Mouse (Mus musculus): ENCODE measurements at regions not wholly inside any gene's neighbourhood (a gene's known extent, or its start where the extent isn't known, plus 50 kb on each side); places are given as distances from the start of the nearest gene placed in this dataset.

DNA sequence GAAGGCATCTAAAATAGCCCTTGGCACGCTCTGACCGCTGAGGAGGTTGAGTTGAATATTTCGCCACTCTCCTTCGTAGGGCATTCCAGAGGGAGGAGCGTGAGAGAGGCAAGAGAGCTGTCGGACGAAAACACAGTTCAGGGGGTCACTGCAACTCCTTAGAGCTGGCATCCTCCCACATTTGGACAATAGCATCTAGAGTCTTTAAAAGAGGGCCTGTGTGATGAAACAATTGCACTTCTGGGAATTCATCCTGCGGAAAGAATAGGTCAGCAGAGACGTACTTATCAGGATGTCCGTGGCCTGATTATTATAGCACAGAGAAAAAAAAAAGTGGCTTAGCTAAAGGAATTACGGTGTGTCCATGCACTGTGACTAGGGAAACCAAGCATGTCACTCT lies 156.8 kb downstream of the Efnb1 start:
- no peak for DNase-seq (ENCODE audit: extremely low spot score, low spot score)

DNA sequence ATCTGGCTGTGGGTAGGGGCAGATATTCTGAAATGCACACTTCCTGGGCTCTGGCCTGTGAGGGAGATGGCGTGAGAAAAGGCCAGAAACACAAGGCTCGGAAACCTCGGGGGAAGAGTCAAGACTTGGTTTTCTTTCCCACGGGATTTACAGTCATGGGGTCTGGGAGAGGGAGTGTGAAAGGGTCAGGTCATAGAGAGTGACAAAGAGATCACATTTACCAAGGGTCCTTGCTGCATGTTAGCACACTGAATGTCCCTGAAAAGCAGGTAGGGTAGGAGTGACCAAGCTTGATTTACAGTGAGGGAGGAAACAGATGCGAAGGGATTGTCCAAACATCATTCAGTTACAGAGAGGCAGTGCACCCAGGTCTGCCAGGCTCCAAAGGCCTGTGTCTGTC lies 156.0 kb downstream of the Efnb1 start:
- DNase-seq (ENCODE audit: extremely low spot score, low spot score) = no peak

DNA sequence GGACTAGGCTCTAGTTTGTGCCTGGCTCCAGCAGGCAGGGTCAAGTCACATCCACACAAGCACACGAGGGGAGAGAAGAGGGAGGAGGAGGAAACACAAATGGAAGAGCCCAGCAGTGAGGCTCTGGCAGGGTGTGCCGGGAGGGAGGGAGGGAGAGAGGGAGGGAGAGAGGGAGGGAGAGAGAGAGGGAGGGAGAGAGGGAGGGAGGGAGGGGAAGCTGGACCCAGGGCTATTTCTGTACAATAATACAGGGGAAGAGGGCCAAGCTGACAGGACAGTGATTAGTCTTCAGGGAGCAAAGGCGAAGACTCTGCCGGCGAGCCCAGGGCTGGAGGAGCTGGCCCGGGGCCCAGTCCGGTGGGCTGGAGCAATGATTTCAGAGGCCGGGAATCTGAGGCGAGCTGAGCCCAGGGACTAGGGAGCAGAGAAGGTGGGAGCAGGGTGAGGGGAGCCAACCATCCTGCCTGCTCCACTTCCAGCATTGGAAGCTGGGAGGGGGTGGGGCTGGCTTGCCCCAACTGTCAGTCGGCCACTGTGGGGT lies 155.6 kb downstream of the Efnb1 start:
- DNase-seq (ENCODE audit: extremely low spot score, low spot score) = no peak

DNA sequence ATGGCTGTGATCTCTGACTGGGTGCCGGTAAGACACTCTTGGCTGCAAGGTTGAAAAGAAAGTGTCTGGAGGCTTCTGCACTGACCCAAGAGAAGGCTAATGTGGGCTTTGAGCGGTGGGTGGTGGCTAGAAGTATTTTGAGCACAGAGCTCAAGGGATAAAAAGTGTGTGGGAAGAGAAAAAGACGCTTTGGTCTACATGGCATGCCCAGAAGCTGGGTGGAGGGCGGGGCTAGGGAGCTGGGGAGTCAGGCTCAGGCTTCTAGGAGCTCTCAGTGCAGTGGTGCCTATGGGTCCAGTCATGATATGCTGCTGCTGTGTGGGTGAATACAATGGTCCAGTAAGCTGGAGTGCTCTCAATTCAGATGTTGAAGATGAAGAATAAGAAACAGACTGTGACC lies 152.1 kb downstream of the Efnb1 start:
- DNase-seq (ENCODE audit: extremely low spot score, low spot score) = no peak

DNA sequence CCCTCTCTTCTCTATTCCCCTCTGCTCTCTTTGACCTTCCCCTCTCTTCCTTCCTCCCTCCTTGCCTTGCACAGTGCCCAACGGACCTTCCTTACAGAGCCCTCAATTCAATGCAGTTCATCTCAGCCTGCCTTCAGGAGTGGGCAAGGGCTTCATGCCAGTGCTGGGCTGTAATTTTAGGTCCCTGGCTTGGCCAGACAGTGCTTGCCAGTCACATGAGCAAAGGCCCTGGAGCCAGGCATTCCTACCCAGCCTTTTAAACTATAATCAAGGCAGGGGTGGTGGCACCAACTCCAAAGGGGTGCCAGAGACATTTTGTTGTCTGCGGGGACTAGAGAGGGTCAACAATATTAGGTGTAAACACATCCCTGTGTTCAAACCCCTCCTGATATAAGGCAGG lies 150.9 kb downstream of the Efnb1 start:
- no peak for DNase-seq (ENCODE audit: extremely low spot score, low spot score)

DNA sequence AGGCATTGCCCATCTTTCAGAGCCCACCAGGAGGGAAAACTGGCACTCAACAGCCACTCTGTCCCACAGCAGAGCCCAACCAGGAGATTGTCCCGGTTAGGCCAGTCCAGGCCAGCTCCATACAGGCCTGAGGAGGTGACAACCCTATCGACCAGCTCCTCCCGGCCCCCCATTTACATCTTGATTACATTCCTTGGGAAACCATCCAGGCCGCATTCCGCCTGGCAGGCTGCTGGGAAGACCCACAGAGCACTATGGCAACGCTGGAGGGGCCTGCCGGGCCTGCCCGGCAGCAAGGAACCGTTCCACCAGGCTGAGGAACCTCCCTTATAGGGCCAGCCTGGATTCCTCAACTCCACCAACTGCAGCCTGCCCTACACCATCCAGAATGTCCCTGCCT lies 149.7 kb downstream of the Efnb1 start:
- DNase-seq (ENCODE audit: extremely low spot score, low spot score) = peak; percentile 36

DNA sequence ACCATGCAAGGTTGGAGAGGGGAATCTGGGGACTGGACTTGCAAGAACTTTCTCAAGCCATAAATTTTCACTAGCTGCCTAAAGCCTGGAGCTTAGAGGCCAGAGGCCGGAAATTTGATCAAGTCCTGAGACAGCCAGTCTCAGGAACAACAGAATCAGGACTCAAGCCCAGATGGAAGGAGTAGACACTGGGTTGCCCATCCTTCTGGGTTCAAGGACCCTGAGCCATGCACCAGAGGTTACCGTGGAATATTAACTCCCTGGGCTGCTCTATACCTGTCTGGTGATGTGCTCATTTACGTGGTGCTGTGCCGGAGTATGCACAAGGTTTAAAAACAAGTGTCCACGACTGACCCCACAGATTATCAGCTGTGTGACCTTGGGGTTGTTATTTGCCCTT lies 145.1 kb downstream of the Efnb1 start:
- DNase-seq (ENCODE audit: extremely low spot score, low spot score) = no peak

DNA sequence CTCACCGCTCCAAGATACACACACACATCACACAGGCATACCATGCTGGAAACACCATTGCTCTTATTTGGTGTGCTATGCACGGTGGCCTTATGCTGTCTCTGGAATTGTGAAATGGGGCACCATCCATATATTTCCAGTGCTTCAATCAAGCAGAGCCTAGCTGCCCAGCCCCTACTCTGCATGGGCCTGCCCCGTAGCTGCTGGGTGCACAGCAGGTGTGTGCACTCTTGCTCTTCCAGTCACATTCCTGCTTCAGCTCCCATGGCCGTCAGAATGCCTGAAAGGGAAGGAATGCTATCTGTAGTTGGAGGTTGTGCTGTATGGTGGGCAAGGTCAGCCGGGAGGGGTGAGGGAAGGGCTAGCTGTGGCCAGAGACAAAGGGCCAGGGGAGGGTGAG lies 144.6 kb downstream of the Efnb1 start:
- DNase-seq (ENCODE audit: extremely low spot score, low spot score) = peak; percentile 30

DNA sequence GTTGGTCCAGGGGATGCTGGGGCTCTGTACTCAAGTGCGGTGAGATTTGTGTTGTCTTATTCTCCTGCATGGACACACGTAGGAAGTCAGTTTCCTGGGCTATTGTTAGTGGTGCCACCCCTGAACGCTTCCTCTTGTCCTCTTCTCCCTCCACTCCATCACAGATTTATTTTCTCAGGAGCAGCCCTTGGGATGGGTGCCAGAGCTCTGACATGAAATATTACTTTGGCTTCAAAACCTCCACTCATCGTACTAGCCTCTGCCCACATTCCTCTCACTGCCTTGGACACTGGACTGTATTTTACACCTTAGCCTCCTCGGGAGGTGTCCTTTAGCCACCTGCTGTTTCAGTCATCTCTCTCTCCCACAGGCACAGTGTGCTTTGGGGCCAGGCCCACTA lies 139.6 kb downstream of the Efnb1 start:
- no peak for DNase-seq (ENCODE audit: extremely low spot score, low spot score)

DNA sequence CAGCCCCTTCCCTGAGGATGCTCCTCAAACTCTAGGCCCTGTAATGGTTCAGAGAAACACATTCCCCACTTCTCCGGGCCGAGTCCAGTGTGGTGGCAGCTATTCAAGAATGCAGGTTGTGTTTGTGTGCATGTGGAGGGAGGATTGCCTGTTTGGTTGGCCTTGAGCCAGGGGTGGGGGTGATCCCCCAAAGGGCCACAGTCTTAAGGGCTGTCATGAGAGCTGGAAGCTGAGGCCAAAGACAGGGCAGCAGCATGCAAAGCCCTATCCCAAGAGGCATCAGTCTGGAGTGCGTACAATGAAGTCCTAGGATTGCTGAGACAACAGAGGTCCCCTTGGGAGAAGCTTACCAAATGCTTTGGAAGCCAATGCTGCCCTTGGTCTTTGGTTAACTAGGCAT lies 136.0 kb downstream of the Efnb1 start:
- DNase-seq (ENCODE audit: extremely low spot score, low spot score) = no peak

DNA sequence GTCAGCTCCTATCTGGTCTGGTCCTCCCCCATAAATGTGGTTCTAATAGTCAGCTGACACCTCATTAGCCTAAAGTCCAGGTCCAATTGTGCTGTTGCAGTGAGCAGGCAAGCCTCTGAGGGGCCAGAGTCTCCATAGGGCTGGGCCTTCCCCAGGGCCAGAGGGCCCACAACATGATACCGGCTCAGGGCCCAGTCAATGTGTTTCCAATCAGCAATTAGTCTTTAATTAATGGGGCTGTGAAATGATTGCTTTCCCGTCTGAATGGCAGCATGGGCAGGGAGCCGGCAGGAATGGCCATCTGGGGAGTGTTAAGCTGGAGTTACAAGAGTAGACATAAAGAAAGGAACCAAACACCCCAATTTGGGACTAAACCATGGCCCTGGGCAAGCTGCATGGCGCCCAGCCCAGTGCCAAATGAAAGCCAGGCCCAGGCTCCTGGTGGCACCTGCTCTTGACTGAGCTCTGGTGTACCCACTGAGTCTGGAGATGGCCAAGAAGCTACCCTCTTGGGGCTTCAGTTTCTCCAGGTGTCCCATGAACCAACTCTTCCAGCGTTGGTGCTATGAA lies 113.2 kb downstream of the Efnb1 start:
- no peak for DNase-seq (ENCODE audit: extremely low spot score, low spot score)

DNA sequence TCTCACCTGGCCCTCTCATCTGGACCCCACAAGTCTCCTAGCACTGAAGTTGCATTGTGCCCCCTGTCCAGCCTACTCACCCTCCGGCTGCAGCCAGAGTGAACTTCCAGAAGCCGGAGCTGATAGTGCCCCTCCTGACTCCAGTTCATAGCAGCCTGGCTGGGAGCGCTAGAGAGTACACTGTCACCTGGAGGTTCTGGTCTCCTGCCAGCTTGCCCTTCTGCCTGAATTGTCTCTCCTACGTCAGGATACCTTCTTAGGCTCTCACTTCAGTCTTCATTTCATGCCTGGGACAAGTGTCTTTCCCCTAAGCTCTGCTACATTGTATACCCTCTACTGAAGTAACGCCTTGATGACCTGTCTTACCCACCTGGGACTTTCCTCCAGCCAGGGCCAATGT lies 112.3 kb downstream of the Efnb1 start:
- no peak for DNase-seq (ENCODE audit: extremely low spot score, low spot score)

DNA sequence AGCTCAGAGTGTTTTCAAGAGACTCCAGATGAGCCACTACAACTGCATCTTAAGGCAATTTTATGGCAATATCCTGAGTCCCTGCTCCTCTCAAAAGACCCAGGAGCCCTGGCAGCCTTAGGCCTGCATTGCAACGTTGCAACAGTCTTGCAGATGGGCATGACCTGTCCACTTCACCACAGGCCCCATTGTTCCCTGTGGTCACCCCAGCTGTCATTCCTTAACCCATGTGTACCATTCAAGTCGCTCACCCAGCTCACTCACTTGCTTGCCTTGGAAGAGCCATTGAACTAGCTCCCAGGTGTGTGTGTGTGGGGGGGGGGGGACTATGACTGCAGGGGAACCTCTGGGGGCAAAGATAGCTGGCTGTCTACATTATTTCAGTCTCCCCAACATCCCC lies 110.8 kb downstream of the Efnb1 start:
- DNase-seq (ENCODE audit: extremely low spot score, low spot score) = no peak

DNA sequence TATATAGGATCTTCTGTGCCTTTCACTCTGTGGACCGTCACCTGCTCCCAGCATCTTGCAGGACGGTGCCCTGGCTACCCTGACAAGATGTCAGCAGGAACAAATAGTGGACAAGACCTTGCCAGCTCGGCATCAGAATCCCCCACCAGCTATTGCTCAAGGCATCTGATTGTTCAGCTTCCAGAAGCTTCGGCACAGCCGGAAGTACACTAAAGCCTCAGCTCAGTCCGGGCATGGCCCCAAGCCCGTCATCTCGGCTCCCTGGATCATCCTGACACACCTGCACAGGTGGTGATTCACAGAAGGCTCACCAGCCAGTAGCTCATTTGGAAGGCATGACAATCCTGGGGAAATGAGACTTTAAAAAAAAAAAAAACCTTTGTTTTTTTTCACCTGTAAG lies 110.1 kb downstream of the Efnb1 start:
- DNase-seq (ENCODE audit: extremely low spot score, low spot score) = no peak

DNA sequence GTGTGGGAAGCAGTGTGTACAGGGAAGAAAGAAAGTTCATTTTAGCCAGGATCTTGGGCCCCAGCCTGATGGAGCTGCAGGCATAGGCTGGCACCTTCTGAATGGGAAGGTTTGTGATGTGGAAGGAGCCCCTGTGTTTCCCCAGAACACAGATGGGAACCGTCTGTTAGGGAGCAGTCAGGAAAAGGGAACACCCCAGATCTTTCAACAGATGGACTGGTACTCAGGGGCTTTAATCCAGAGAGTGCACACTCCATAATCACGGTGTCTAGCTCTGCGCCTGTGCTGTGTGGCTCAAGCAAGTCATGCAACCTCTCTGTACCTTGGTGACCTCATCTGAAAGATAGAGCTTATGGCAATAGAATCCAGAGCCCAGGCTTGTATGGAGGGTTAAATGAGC lies 109.6 kb downstream of the Efnb1 start:
- no peak for DNase-seq (ENCODE audit: extremely low spot score, low spot score)

DNA sequence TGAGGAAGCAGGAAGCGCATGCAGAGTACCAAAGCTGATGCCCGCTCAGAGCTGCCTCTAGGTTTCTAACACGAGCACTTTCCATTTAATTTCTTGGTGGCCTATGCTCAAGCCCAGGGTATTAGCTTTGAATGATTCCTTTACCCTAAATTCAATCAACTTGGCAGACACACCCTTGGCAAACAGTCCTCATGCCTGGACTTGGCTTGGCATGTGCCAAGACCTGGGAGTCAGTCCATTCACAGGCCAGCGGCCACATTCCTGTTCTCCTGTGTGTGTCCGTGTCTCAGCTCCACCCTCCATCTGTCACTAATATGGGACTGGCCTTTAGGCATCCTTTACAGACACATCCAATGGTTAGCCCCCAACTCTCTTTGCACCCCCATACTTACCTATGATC lies 107.3 kb downstream of the Efnb1 start:
- DNase-seq (ENCODE audit: extremely low spot score, low spot score) = no peak

DNA sequence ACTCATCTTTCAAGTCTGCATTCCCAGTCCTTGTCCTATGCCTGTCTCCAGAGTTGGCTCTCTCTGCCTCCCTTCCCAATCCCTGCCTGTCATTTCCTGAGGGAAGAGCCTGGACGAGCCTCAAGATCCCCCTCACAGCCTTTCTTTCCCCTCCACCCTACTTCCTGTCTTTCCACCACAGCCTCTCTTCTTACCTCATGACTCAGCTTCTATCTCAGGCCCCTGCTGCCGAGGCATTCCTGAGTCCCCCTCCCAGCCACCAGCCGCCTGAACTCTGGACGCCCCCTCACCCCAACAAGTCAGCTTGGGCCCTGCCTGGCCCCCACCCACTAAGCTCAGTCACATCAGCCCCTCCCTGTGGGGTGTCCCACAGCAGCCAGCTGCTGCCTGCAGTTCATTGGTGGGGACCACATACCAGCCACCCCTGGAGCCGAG lies 105.8 kb downstream of the Efnb1 start:
- DNase-seq (ENCODE audit: extremely low spot score, low spot score) = no peak

DNA sequence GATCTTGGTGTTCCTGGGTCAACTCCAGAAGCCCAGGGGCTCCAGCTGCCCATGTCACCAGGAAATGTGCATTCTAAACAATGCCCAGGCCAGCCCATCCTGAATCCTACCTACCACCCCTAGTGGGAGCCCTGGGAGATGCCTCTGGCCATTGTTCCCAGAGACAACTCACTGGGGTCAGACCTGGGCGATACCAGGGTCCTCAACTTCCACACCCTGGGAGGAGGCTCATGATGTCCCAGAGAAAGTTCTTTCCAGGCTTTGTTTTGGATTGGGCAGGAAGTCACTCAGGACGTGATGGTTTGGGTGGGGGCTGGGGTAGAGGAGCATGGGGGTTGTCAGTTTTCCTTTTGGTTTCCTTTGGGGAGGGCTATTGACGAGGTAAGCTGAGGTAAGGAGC lies 97.1 kb downstream of the Efnb1 start:
- DNase-seq (ENCODE audit: extremely low spot score, low spot score) = no peak

DNA sequence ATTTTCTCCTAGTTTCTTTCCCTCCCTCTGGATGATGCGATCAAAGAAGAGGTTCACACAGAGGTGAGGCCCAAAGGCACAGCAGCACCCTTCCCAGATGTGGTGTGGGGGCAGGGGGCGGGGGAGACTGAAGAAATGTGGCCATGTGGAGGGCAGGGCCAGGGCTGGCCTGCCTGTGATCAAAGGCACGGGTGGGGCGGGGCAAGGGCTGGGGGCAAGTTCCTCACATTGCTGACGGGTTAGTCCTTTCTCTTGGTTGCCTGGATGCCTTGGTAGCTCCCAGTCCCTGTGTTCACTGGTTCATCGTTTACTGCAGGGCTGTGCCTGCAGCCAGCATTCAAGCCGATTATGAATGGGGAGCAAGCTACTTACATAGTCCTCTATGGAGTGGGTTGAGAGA lies 96.4 kb downstream of the Efnb1 start:
- no peak for DNase-seq (ENCODE audit: extremely low spot score, low spot score)

DNA sequence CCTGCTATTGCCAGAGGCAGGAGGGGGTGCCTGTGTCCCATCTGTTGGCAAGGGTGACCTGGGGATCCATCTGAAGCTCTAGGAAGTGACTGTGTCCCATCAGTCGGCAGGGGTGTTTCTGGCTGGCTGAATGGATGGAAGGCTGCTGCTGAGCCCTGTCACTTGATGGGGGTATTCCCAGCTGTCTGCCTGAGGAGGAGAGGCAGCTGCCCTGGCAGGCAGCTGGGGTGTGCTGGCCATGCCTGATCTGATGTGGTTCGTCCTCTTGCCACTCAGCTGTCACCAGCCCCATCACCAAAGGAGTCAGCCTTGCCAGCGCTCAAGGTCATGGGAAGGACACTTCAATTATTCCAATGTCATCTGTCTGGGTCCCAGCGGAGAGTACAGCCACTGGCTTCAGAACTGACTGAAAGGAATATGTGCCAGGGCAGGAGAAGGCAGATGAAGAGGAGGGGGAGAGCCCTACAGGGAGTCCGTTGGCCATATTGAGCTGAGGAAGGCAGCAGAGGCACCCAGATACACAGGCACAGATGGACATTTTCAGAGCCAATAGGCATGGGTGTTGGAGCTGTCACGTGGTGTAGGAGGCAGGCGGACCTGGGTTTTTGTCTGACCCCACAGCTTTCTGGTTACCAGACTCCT lies 89.3 kb downstream of the Efnb1 start:
- DNase-seq (ENCODE audit: extremely low spot score, low spot score) = no peak

DNA sequence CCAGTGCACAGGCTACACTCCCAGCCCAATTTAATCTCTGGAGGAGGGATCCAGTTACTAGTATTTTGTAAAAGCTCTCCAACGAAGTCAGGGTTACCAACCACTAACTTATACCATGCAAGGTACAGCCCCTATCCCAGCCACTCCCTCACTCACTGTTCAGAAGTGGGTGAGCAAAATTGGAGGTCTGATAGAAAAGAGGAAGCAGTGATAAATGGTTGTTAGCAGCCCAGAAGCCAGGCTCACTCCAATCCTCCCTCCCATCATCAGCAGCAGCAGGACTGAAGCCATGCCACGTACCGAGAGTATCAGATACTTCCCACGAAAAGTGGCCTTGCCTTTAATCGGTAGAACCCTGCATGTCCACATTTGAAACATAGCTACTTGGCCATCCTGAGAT lies 86.1 kb downstream of the Efnb1 start:
- DNase-seq (ENCODE audit: extremely low spot score, low spot score) = no peak

DNA sequence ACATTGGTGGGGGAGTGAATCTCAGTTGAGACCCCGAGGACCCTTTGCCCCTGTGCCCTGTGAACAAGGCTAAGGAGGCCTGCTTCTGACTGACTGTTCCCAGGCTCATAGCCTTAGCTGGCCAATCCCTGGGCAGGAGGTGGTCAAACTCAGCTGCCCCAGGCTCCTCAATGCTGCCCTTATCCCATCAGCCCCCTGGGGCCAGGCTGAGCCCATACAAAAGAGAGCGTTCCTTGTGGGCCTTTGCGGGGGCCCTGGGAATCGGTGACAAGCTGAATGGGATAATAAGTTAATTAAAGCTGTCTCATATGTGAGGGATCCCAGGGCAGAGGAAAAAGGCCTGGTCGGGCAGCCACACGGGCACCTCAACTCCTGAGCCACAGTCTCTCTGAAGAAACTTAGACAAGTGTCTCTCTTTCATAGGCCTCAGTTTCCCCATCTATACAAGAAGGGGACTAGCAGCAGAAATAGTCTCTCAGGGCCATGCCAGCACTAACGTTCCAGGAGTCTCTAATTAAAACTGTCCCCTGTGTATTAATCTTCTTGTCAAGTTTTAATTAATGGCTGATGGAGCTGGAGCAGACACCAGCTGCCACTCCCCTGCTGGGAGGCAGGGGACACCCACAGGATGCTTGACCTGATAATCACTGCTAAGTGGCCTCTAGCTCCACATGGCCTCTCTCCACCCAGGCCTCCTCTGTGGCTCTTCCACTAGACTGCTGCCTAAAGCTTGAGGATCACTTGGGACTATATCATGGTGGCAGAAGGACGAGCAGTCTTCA lies 84.9 kb downstream of the Efnb1 start:
- no peak for DNase-seq (ENCODE audit: extremely low spot score, low spot score)

DNA sequence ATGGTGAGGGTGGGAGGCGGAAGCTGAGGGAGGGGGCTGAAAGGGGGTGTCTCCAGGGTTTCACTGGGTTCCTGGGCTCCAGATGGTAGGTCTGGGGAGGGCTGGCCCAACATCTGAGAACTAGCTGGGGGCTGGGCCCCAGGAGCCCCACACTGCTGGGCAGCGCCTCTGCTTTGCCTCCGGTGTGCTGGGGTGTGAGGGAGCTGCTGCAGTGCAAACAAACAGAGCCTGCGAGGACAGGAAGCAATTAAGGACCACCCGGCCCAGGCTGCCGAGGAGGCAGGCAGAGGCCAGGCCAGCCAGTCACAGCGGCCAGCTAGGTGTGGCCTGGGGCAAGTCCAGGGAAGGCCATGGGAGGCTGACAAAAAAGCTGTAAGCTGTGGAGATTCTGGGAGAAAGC lies 82.3 kb downstream of the Efnb1 start:
- DNase-seq (ENCODE audit: extremely low spot score, low spot score) = no peak

Measured in neural tube, embryonic 10.5 days (tissue).